Comparison of ENCODE assay signal across 21 mouse cellular contexts in the genomic region with DNA sequence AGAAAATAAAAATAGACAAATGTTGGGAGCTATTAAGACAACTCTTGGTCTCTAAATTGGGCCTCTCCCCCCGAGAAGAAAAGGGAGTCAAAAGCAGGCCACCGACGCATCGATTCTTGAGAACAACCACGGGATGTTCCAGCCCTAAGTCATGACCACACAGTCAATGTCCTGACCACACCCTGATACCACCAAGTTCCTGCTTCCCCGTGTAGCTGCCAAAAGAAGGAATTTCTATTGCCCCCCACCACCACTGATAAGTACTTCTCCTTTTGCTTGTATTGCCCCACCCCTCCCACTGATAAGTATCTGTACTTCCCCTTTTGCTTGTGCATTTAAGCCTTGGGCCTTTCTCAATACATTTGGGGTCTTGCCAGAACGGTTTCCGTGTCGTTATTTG. TPM values are rescaled to one million over a fixed set of nuclear protein-coding genes. Genes with fewer than 3 reads are reported as not detected.
"Had no signal": no experiment of that assay in that cellular context is flagged by ENCODE, and none has a peak within 500 bp of the region (broad histone marks: within the 10 kb centered on the region; RNA-seq: fewer than 3 reads in every experiment).

No protein-coding gene starts in this region.

RNA-seq across cellular contexts. Expression of a gene that starts 50.9 kb away (rescaled TPM):
- total RNA-seq: heart, postnatal 10 days; heart, postnatal 14 days; heart, postnatal 25 days; heart, postnatal 36 days; heart, postnatal 4 days; hematopoietic stem cell, adult 5-6 weeks had no signal
- polyA plus RNA-seq: heart, embryonic 13.5 days; heart, embryonic 14.5 days; heart, embryonic 15.5 days; heart, embryonic 16.5 days; heart, postnatal 0 days; inflammation-experienced regulatory T-cells, adult 6 months; intestine, embryonic 14.5 days; intestine, embryonic 16.5 days; intestine, postnatal 0 days; kidney, adult 2 months; kidney, embryonic 14.5 days; kidney, embryonic 15.5 days; kidney, embryonic 16.5 days; kidney, postnatal 0 days; large intestine, adult 2 months had no signal
